Mouse (Mus musculus): ENCODE results near the gene Nfkbie.

The Nfkbie gene

GRCm38 (mm10) chr17:45559732-45560525, 4.4 kb downstream of the Nfkbie start:
- in situ Hi-C loops (cut with MboI, MseI) = no loop called here

- in situ Hi-C loops (cut with MboI, MseI) = no loop called here
These were observed 7.7 kb downstream of the Nfkbie start for GRCm38 (mm10) chr17:45563216-45563615.

GRCm38 (mm10) chr17:45563655-45564530, 8.4 kb downstream of the Nfkbie start, which contains the start of gene Slc35b2:
Slc35b2 (plus strand) TSS chr17:45563874.
- in situ Hi-C loops (cut with MboI, MseI) = no loop called here

- in situ Hi-C loops (cut with MboI, MseI) = no loop called here
These were observed 9.1 kb downstream of the Nfkbie start for GRCm38 (mm10) chr17:45564531-45565084.

GRCm38 (mm10) chr17:45565103-45565502, 9.6 kb downstream of the Nfkbie start:
- in situ Hi-C loops (cut with MboI, MseI) = no loop called here

GRCm38 (mm10) chr17:45566031-45566359, 10.5 kb downstream of the Nfkbie start:
- in situ Hi-C loops (cut with MboI, MseI) = no loop called here

GRCm38 (mm10) chr17:45566360-45567161, 11.1 kb downstream of the Nfkbie start:
- in situ Hi-C loops (cut with MboI, MseI) = no loop called here

- in situ Hi-C loops (cut with MboI, MseI) = no loop called here
These were observed 11.7 kb downstream of the Nfkbie start for GRCm38 (mm10) chr17:45567162-45567601.

GRCm38 (mm10) chr17:45568990-45569389, 13.5 kb downstream of the Nfkbie start:
- in situ Hi-C loops (cut with MboI, MseI) = no loop called here

GRCm38 (mm10) chr17:45569999-45570398, 14.5 kb downstream of the Nfkbie start:
- in situ Hi-C loops (cut with MboI, MseI) = no loop called here

- in situ Hi-C loops (cut with MboI, MseI) = no loop called here
These were observed 16.9 kb downstream of the Nfkbie start for GRCm38 (mm10) chr17:45572103-45573086.

GRCm38 (mm10) chr17:45573087-45573779, 17.7 kb downstream of the Nfkbie start, which contains the start of gene Hsp90ab1:
Hsp90ab1 (minus strand) TSS chr17:45573271.
- in situ Hi-C loops (cut with MboI, MseI) = no loop called here

GRCm38 (mm10) chr17:45573780-45574123, 18.2 kb downstream of the Nfkbie start:
- in situ Hi-C loops (cut with MboI, MseI) = no loop called here

GRCm38 (mm10) chr17:45574129-45574761, 18.7 kb downstream of the Nfkbie start:
- in situ Hi-C loops (cut with MboI, MseI) = no loop called here

GRCm38 (mm10) chr17:45575123-45575897, 19.8 kb downstream of the Nfkbie start:
- in situ Hi-C loops (cut with MboI, MseI) = no loop called here

- in situ Hi-C loops (cut with MboI, MseI) = no loop called here
These were observed 22.7 kb downstream of the Nfkbie start for GRCm38 (mm10) chr17:45578242-45578641.

GRCm38 (mm10) chr17:45578843-45579242, 23.3 kb downstream of the Nfkbie start:
- in situ Hi-C loops (cut with MboI, MseI) = no loop called here

GRCm38 (mm10) chr17:45579554-45579953, 24.1 kb downstream of the Nfkbie start:
- in situ Hi-C loops (cut with MboI, MseI) = no loop called here

All from T-helper 2 cell (primary cell).